Mouse (Mus musculus) central nervous system, embryonic 14 days (tissue): ENCODE data around the gene Cyb5r1. TPM values are rescaled to one million over a fixed set of nuclear protein-coding genes. Genes with fewer than 3 reads are reported as not detected.

Source experiments
- polyA plus RNA-seq: library from polyadenylated mRNA; depleted of rRNA; stranded (reverse); fragments of >200 nt; gene quantifications from 2 replicates; pipeline ENCODE4 v1.2.3, GENCODE M21; 2012; rRNA removed

The Cyb5r1 gene
- polyA plus RNA-seq, result 13.4 and 19.2 TPM in 2 replicates

GRCm38 (mm10) chr1:134405509-134406413, at the start of gene Cyb5r1:
Gene Cyb5r1, plus strand, starts transcription at chr1:134405559.

DNA sequence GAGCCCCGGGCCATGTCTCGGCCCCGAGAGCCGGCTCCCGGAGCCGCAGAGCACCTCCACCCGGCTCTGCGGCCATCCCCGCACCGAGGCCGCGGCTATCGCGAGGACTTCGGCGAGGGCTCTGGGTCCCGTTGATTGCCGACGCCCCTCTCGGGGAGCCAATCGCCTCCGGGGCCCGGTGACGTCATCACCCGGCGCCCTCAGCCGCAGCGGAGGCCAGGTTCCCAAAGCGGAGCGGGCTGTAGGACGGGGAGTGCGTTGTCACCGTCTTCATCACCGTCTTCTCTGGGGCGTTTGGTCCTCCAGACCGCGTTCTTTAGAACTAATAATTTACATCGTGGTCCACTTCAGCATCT, 43.5 kb upstream of the Cyb5r1 start, which contains the start of gene Tmem183a:
Gene Tmem183a (minus strand): TSS at position 123 of the 356 bp plus-strand sequence.

GRCm38 (mm10) chr1:134385666-134386065, 19.7 kb upstream of the Cyb5r1 start, which contains the start of gene 4933406M09Rik:
Gene 4933406M09Rik, plus strand, starts transcription at chr1:134385940.

DNA sequence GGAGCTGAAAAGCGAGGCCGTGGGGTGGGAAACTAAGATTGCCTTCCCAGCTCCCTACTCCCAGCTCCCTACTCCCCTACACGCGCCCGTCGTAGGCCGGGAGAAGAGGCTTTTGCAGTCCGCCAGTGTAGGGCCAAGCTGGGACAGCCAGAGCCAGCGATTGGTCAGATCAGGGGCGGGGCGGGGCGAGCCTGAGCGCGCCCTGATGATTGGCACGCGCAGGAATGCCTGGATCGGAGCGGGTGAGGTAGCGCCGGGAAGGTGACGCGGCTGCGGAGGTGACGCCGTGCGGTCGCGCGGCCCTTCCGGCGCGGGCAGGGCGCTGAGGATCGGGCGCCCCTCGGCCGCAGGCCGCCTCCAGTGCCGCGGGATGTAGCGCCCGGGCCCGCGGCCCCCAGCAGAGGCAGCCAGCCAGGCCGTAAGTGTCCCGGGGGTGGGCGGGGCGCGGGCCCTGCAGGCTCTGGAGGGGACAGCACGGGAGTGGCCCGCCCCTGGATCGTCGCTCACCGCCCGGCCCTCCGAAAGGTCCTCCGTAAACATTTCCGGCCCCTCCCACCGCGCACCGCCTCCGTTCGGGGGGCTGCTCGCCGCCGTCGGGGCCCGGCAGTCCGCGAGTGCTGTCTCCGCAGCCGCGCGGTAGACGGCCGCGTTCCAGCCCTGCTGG, 9.9 kb downstream of the Cyb5r1 start, which contains the start of gene Adipor1:
Gene Adipor1 (plus strand): TSS at position 211 of the 664 bp plus-strand sequence.

GRCm38 (mm10) chr1:134454904-134455824, 49.8 kb downstream of the Cyb5r1 start, which contains the start of gene Klhl12:
Gene Klhl12, plus strand, starts transcription at chr1:134455531.

Other genes with a start within 250 kb of the Cyb5r1 start
- gene Chil1, start 223.4 kb upstream of the Cyb5r1 start, polyA plus RNA-seq, result 2.0 and 4.0 TPM in 2 replicates
- gene Mybph, start 212.1 kb upstream of the Cyb5r1 start, polyA plus RNA-seq, result 0.20 and 14.9 TPM in 2 replicates
- gene Adora1, start 170.1 kb upstream of the Cyb5r1 start, polyA plus RNA-seq, result 9.8 and 11.2 TPM in 2 replicates
- 0.57 and 25.5 TPM in 2 replicates for gene Myog, start 115.6 kb upstream of the Cyb5r1 start, polyA plus RNA-seq
- gene Ppfia4, start 72.6 kb upstream of the Cyb5r1 start, polyA plus RNA-seq, result 22.9 and 30.5 TPM in 2 replicates
- gene Tmem183a, start 43.6 kb upstream of the Cyb5r1 start, polyA plus RNA-seq, result 112 and 121 TPM in 2 replicates
- gene 4933406M09Rik, start 19.6 kb upstream of the Cyb5r1 start, polyA plus RNA-seq, result 0.04 TPM in 1 of 2 replicates, not detected in the other
- gene Adipor1, start 9.8 kb downstream of the Cyb5r1 start, polyA plus RNA-seq, result 54.3 and 59.4 TPM in 2 replicates
- gene Klhl12, start 50.0 kb downstream of the Cyb5r1 start, polyA plus RNA-seq, result 23.9 and 25.3 TPM in 2 replicates
- 31.1 and 32.4 TPM in 2 replicates for gene Rabif, start 89.1 kb downstream of the Cyb5r1 start, polyA plus RNA-seq
- 0.07 TPM in 1 of 2 replicates, not detected in the other for gene Mgat4e, start 144.1 kb downstream of the Cyb5r1 start, polyA plus RNA-seq
- gene Kdm5b, start 154.6 kb downstream of the Cyb5r1 start, polyA plus RNA-seq, result 47.4 and 52.7 TPM in 2 replicates
- gene Syt2, start 241.1 kb downstream of the Cyb5r1 start, polyA plus RNA-seq, result 3.0 and 4.3 TPM in 2 replicates